Mouse (Mus musculus): Measurements from ENCODE around the gene Ifi205.

- TF ChIP-seq POLR2A (IDR thresholded peaks at IDR 0.05; ENCODE audit: control insufficient read depth, extremely low read depth, insufficient read depth, low read length, poor library complexity) (no peak), CTCF (IDR thresholded peaks at IDR 0.05; ENCODE audit: borderline replicate concordance, control insufficient read depth, extremely low read depth, insufficient read depth, low read length, poor library complexity) (no peak)
These were observed at the start of gene Ifi205 for GRCm38 (mm10) chr1:174031698-174032097.
